Mouse (Mus musculus): ENCODE measurements at regions not wholly inside any gene's neighbourhood (a gene's known extent, or its start where the extent isn't known, plus 50 kb on each side); places are given as distances from the start of the nearest gene placed in this dataset.

- no peaks in the 10 kb centered on the region for H3K27me3 ChIP-seq (ENCODE audit: control insufficient read depth, insufficient read depth, low read length)
- no peak overlapping the region for H3K27ac ChIP-seq (replicated peaks; ENCODE audit: low read depth, low read length)
- no peak overlapping the region for H3K9ac ChIP-seq (ENCODE audit: low read depth, low read length, severe bottlenecking)
- no peaks in the 10 kb centered on the region for H3K9me3 ChIP-seq (ENCODE audit: control insufficient read depth, low read length)
- no peaks in the 10 kb centered on the region for H3K36me3 ChIP-seq (ENCODE audit: control insufficient read depth, insufficient read depth, low read length)
- TF ChIP-seq POLR2A (IDR thresholded peaks at IDR 0.05; ENCODE audit: borderline replicate concordance, extremely low read depth, insufficient read depth, insufficient read length) = no peak
- H3K4me1 ChIP-seq (ENCODE audit: control insufficient read depth, insufficient read depth, low read length) = no peaks in the 10 kb centered on the region
- no peak overlapping the region for H3K4me2 ChIP-seq (replicated peaks; ENCODE audit: low read depth, low read length, severe bottlenecking)
- 70% methylated on average over 3 of the region's 3 CpGs for WGBS
- ATAC-seq (ENCODE audit: low FRiP score, low read depth) (no peak), DNase-seq (ENCODE audit: low spot score) (no peak)
- H3K4me3 ChIP-seq (replicated peaks; ENCODE audit: low read length) = no peak overlapping the region
Observed at GRCm38 (mm10) chr17:54214804-54215203, 84.0 kb downstream of the Slc5a7 start.

GRCm38 (mm10) chr17:54201710-54202109 is 97.1 kb downstream of the Slc5a7 start:
- H3K27me3 ChIP-seq (ENCODE audit: control insufficient read depth, insufficient read depth, low read length) = no peaks in the 10 kb centered on the region
- H3K36me3 ChIP-seq (ENCODE audit: control insufficient read depth, insufficient read depth, low read length) = no peaks in the 10 kb centered on the region
- TF ChIP-seq POLR2A (IDR thresholded peaks at IDR 0.05; ENCODE audit: borderline replicate concordance, extremely low read depth, insufficient read depth, insufficient read length) = no peak
- no peak overlapping the region for H3K27ac ChIP-seq (replicated peaks; ENCODE audit: low read depth, low read length)
- no peak for DNase-seq (ENCODE audit: low spot score)
- H3K9me3 ChIP-seq (ENCODE audit: control insufficient read depth, low read length) = no peaks in the 10 kb centered on the region
- no peak overlapping the region for H3K4me3 ChIP-seq (replicated peaks; ENCODE audit: low read length)
- H3K4me2 ChIP-seq (replicated peaks; ENCODE audit: low read depth, low read length, severe bottlenecking) = no peak overlapping the region
- 52% methylated on average over 3 of the region's 3 CpGs for WGBS
- no peaks in the 10 kb centered on the region for H3K4me1 ChIP-seq (ENCODE audit: control insufficient read depth, insufficient read depth, low read length)
- H3K9ac ChIP-seq (ENCODE audit: low read depth, low read length, severe bottlenecking) = no peak overlapping the region
- ATAC-seq (ENCODE audit: low FRiP score, low read depth) = no peak

DNA sequence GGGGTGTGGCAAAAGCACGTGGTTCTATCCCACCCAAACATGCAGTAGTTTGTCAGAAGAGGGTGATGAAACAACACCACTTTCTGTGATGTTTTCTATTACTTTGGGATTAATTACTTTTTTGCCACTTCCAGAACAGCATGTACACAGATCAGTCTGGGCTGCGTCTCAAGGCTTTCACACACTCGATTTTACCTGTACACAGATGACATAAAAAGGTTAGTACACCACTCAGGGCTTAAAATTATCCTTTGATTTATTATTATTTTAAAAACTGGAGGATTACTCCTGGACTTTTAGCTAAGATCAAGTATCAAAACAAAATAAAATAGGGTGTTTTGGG is 106.6 kb downstream of the Slc5a7 start:
- ATAC-seq (ENCODE audit: low FRiP score, low read depth) (no peak), DNase-seq (ENCODE audit: low spot score) (no peak)
- no peaks in the 10 kb centered on the region for H3K4me1 ChIP-seq (ENCODE audit: control insufficient read depth, insufficient read depth, low read length)
- H3K27me3 ChIP-seq (ENCODE audit: control insufficient read depth, insufficient read depth, low read length) = no peaks in the 10 kb centered on the region
- no peaks in the 10 kb centered on the region for H3K36me3 ChIP-seq (ENCODE audit: control insufficient read depth, insufficient read depth, low read length)
- WGBS = 43% methylated on average over 3 of the region's 3 CpGs
- H3K4me3 ChIP-seq (replicated peaks; ENCODE audit: low read length) = no peak overlapping the region
- no peaks in the 10 kb centered on the region for H3K9me3 ChIP-seq (ENCODE audit: control insufficient read depth, low read length)
- H3K27ac ChIP-seq (replicated peaks; ENCODE audit: low read depth, low read length) = no peak overlapping the region
- no peak for TF ChIP-seq POLR2A (IDR thresholded peaks at IDR 0.05; ENCODE audit: borderline replicate concordance, extremely low read depth, insufficient read depth, insufficient read length)
- H3K9ac ChIP-seq (ENCODE audit: low read depth, low read length, severe bottlenecking) = no peak overlapping the region
- no peak overlapping the region for H3K4me2 ChIP-seq (replicated peaks; ENCODE audit: low read depth, low read length, severe bottlenecking)

DNA sequence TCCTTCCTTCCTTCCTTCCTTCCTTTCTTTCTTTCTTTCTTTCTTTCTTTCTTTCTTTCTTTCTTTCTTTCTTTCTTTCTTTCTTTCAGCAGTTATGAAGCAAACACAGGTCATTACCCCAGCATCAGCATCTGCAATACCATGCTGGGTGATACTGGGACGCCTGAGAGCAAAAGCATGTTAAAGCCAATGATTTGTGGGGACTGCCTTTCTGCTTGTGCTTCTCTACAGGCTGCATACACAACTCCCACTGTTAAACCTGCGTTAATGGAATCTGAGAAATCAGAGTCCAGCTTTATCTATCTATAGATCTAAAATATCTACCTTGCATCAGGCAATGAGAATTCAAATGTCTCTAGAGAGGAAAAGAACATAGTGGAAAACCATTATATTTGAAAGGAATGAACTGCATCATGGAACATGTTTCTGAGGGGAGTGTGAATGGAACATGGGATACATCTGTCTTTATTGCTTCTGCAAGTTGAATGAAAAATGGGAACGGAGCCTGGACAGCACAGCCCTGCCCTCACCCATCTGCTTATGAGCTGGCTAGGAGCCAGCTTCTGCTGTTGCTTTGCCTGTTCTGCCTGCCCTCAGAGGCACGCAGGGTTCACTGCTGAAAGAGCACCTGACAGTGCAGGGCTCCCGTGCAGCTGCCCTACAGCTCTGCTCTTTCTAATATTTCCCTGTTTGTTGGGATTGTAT is 107.2 kb downstream of the Slc5a7 start:
- DNase-seq (ENCODE audit: low spot score) (peak; percentile 66), ATAC-seq (ENCODE audit: low FRiP score, low read depth) (peak; percentile 74)
- H3K9ac ChIP-seq (ENCODE audit: low read depth, low read length, severe bottlenecking) = no peak overlapping the region
- no peak for TF ChIP-seq POLR2A (IDR thresholded peaks at IDR 0.05; ENCODE audit: borderline replicate concordance, extremely low read depth, insufficient read depth, insufficient read length)
- H3K4me2 ChIP-seq (replicated peaks; ENCODE audit: low read depth, low read length, severe bottlenecking) = no peak overlapping the region
- H3K4me3 ChIP-seq (replicated peaks; ENCODE audit: low read length) = no peak overlapping the region
- H3K4me1 ChIP-seq (ENCODE audit: control insufficient read depth, insufficient read depth, low read length) = no peaks in the 10 kb centered on the region
- H3K9me3 ChIP-seq (ENCODE audit: control insufficient read depth, low read length) = no peaks in the 10 kb centered on the region
- H3K27ac ChIP-seq (replicated peaks; ENCODE audit: low read depth, low read length) = no peak overlapping the region
- WGBS = 38% methylated on average over 5 of the region's 5 CpGs
- H3K27me3 ChIP-seq (ENCODE audit: control insufficient read depth, insufficient read depth, low read length) = no peaks in the 10 kb centered on the region
- no peaks in the 10 kb centered on the region for H3K36me3 ChIP-seq (ENCODE audit: control insufficient read depth, insufficient read depth, low read length)

DNA sequence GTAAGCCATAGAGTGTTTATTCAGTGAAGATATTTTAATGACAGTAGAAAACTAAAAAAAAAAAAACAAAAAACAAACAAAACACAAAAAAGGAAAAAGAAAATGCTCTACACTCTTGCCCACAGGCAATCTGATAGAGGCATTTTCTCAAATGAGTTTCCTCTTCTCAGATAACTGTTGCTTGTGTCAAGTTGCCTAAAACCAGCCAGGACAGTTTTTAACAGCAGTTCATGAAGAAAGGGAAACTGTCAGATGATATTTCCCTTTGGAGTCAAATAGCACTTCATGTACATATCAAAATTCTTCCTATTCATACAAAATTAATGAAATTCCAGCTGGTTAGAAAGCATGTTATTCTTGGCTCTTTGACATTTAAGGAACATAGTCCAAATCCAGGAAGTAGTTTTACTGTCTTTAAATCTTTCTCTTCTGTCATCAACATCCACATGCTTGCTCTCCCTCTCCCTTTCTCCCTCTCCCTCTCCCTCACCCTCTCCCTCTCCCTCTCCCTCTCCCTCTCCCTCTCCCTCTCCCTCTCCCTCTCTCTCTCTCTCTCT is 109.8 kb downstream of the Slc5a7 start:
- Histone ChIP-seq H3K4me2 (replicated peaks; ENCODE audit: low read depth, low read length, severe bottlenecking) (no peak overlapping the region), H3K4me3 (replicated peaks; ENCODE audit: low read length) (no peak overlapping the region), H3K27ac (replicated peaks; ENCODE audit: low read depth, low read length) (no peak overlapping the region), H3K27me3 (ENCODE audit: control insufficient read depth, insufficient read depth, low read length) (no peaks in the 10 kb centered on the region), H3K9me3 (ENCODE audit: control insufficient read depth, low read length) (no peaks in the 10 kb centered on the region), H3K9ac (ENCODE audit: low read depth, low read length, severe bottlenecking) (no peak overlapping the region), H3K4me1 (ENCODE audit: control insufficient read depth, insufficient read depth, low read length) (no peaks in the 10 kb centered on the region), H3K36me3 (ENCODE audit: control insufficient read depth, insufficient read depth, low read length) (no peaks in the 10 kb centered on the region)
- DNase-seq (ENCODE audit: low spot score) = peak; percentile 22
- ATAC-seq (ENCODE audit: low FRiP score, low read depth) = no peak
- no peak for TF ChIP-seq POLR2A (IDR thresholded peaks at IDR 0.05; ENCODE audit: borderline replicate concordance, extremely low read depth, insufficient read depth, insufficient read length)
